Mouse (Mus musculus): ENCODE data around the gene Cpeb1. TPM values are rescaled to one million over a fixed set of nuclear protein-coding genes. Genes with fewer than 3 reads are reported as not detected.
A peak's percentile ranks its signal among the peaks of the same experiment; 100 is the strongest.

Gene Cpeb1
- polyA plus RNA-seq, 1 experiment from 2014 or later: 1.4 TPM

GRCm38 (mm10) chr7:81398957-81399356, 56.3 kb downstream of the Cpeb1 start:
- Histone ChIP-seq H3K36me3 (ENCODE audit: control insufficient read depth, insufficient read depth, low read length) (no peaks in the 10 kb centered on the region), H3K27ac (ENCODE audit: low read depth, low read length) (no peak overlapping the region), H3K4me1 (ENCODE audit: control insufficient read depth, insufficient read depth, low read length) (no peaks in the 10 kb centered on the region), H3K4me3 (ENCODE audit: low read depth, low read length) (no peak overlapping the region), H3K9me3 (ENCODE audit: control insufficient read depth, low read length) (no peaks in the 10 kb centered on the region), H3K4me2 (no peak overlapping the region), H3K27me3 (ENCODE audit: control insufficient read depth, insufficient read depth, low read length) (no peaks in the 10 kb centered on the region), H3K9ac (ENCODE audit: low read length) (no peak overlapping the region)
- DNase-seq (ENCODE audit: low spot score, missing footprints) (no peak), ATAC-seq (ENCODE audit: low FRiP score) (no peak)
- 54% methylated on average over 2 of the region's 2 CpGs for WGBS

- Histone ChIP-seq H3K4me3 (ENCODE audit: low read depth, low read length) (no peak overlapping the region), H3K9ac (ENCODE audit: low read length) (no peak overlapping the region), H3K9me3 (ENCODE audit: control insufficient read depth, low read length) (no peaks in the 10 kb centered on the region), H3K4me1 (ENCODE audit: control insufficient read depth, insufficient read depth, low read length) (no peaks in the 10 kb centered on the region), H3K27ac (ENCODE audit: low read depth, low read length) (no peak overlapping the region), H3K27me3 (ENCODE audit: control insufficient read depth, insufficient read depth, low read length) (no peaks in the 10 kb centered on the region), H3K36me3 (ENCODE audit: control insufficient read depth, insufficient read depth, low read length) (no peaks in the 10 kb centered on the region), H3K4me2 (no peak overlapping the region)
- ATAC-seq (ENCODE audit: low FRiP score) (no peak), DNase-seq (ENCODE audit: low spot score, missing footprints) (no peak)
- 88% methylated on average over 1 of the region's 1 CpGs for WGBS
Measured at GRCm38 (mm10) chr7:81379363-81379762, 75.9 kb downstream of the Cpeb1 start.

- no peak overlapping the region for H3K27ac ChIP-seq (ENCODE audit: low read depth, low read length)
- DNase-seq (ENCODE audit: low spot score, missing footprints): peak; percentile 92
- no peaks in the 10 kb centered on the region for H3K9me3 ChIP-seq (ENCODE audit: control insufficient read depth, low read length)
- H3K9ac ChIP-seq (ENCODE audit: low read length): peak overlapping the region; percentile 35
- H3K27me3 ChIP-seq (ENCODE audit: control insufficient read depth, insufficient read depth, low read length): no peaks in the 10 kb centered on the region; the same call in 1 of the 2 replicates
- peak overlapping the region; percentile 39 for H3K4me2 ChIP-seq
- H3K4me1 ChIP-seq (ENCODE audit: control insufficient read depth, insufficient read depth, low read length): peaks cover 3% of the 10 kb centered on the region; the same call in 1 of the 2 replicates
- ATAC-seq (ENCODE audit: low FRiP score): peak; percentile 87
- no peaks in the 10 kb centered on the region for H3K36me3 ChIP-seq (ENCODE audit: control insufficient read depth, insufficient read depth, low read length)
- H3K4me3 ChIP-seq (ENCODE audit: low read depth, low read length): peak overlapping the region; percentile 18
- WGBS: 5% methylated on average over 13 of the region's 13 CpGs
Measured at GRCm38 (mm10) chr7:81372337-81372920, 82.8 kb downstream of the Cpeb1 start.

- Histone ChIP-seq H3K9me3 (ENCODE audit: control insufficient read depth, low read length) (no peaks in the 10 kb centered on the region), H3K27me3 (ENCODE audit: control insufficient read depth, insufficient read depth, low read length) (no peaks in the 10 kb centered on the region; the same call in 1 of the 2 replicates), H3K4me3 (ENCODE audit: low read depth, low read length) (peak overlapping the region; percentile 18; the same call in 1 of the 2 replicates), H3K4me1 (ENCODE audit: control insufficient read depth, insufficient read depth, low read length) (peaks cover 3% of the 10 kb centered on the region; the same call in 1 of the 2 replicates), H3K36me3 (ENCODE audit: control insufficient read depth, insufficient read depth, low read length) (no peaks in the 10 kb centered on the region), H3K4me2 (peak overlapping the region; percentile 39; the same call in 1 of the 2 replicates), H3K27ac (ENCODE audit: low read depth, low read length) (no peak overlapping the region), H3K9ac (ENCODE audit: low read length) (peak overlapping the region; percentile 35)
- DNase-seq (ENCODE audit: low spot score, missing footprints) (no peak), ATAC-seq (ENCODE audit: low FRiP score) (peak; percentile 58; the same call in 1 of the 2 replicates)
- WGBS: 12% methylated on average over 5 of the region's 5 CpGs
Measured at GRCm38 (mm10) chr7:81371811-81372210, 83.5 kb downstream of the Cpeb1 start.

GRCm38 (mm10) chr7:81369724-81370123, 85.5 kb downstream of the Cpeb1 start:
- Histone ChIP-seq H3K4me1 (ENCODE audit: control insufficient read depth, insufficient read depth, low read length) (peaks cover 3% of the 10 kb centered on the region; the same call in 1 of the 2 replicates), H3K9ac (ENCODE audit: low read length) (no peak overlapping the region), H3K36me3 (ENCODE audit: control insufficient read depth, insufficient read depth, low read length) (no peaks in the 10 kb centered on the region), H3K4me3 (ENCODE audit: low read depth, low read length) (no peak overlapping the region), H3K27ac (ENCODE audit: low read depth, low read length) (no peak overlapping the region), H3K9me3 (ENCODE audit: control insufficient read depth, low read length) (no peaks in the 10 kb centered on the region), H3K4me2 (no peak overlapping the region), H3K27me3 (ENCODE audit: control insufficient read depth, insufficient read depth, low read length) (no peaks in the 10 kb centered on the region; the same call in 1 of the 2 replicates)
- ATAC-seq (ENCODE audit: low FRiP score) (no peak), DNase-seq (ENCODE audit: low spot score, missing footprints) (no peak)
- 73% methylated on average over 3 of the region's 3 CpGs for WGBS

GRCm38 (mm10) chr7:81367946-81368345, 87.3 kb downstream of the Cpeb1 start:
- 80% methylated on average over 3 of the region's 3 CpGs for WGBS
- Histone ChIP-seq H3K36me3 (ENCODE audit: control insufficient read depth, insufficient read depth, low read length) (no peaks in the 10 kb centered on the region), H3K4me3 (ENCODE audit: low read depth, low read length) (no peak overlapping the region), H3K9me3 (ENCODE audit: control insufficient read depth, low read length) (no peaks in the 10 kb centered on the region), H3K4me2 (no peak overlapping the region), H3K9ac (ENCODE audit: low read length) (no peak overlapping the region), H3K27me3 (ENCODE audit: control insufficient read depth, insufficient read depth, low read length) (no peaks in the 10 kb centered on the region; the same call in 1 of the 2 replicates), H3K4me1 (ENCODE audit: control insufficient read depth, insufficient read depth, low read length) (peaks cover 3% of the 10 kb centered on the region; the same call in 1 of the 2 replicates), H3K27ac (ENCODE audit: low read depth, low read length) (no peak overlapping the region)
- ATAC-seq (ENCODE audit: low FRiP score) (no peak), DNase-seq (ENCODE audit: low spot score, missing footprints) (no peak)

- ATAC-seq (ENCODE audit: low FRiP score) (no peak), DNase-seq (ENCODE audit: low spot score, missing footprints) (no peak)
- Histone ChIP-seq H3K27ac (ENCODE audit: low read depth, low read length) (no peak overlapping the region), H3K4me1 (ENCODE audit: control insufficient read depth, insufficient read depth, low read length) (no peaks in the 10 kb centered on the region), H3K9ac (ENCODE audit: low read length) (no peak overlapping the region), H3K4me2 (no peak overlapping the region), H3K4me3 (ENCODE audit: low read depth, low read length) (no peak overlapping the region), H3K36me3 (ENCODE audit: control insufficient read depth, insufficient read depth, low read length) (no peaks in the 10 kb centered on the region), H3K27me3 (ENCODE audit: control insufficient read depth, insufficient read depth, low read length) (no peaks in the 10 kb centered on the region), H3K9me3 (ENCODE audit: control insufficient read depth, low read length) (no peaks in the 10 kb centered on the region)
- 83% methylated on average over 7 of the region's 7 CpGs for WGBS
Measured at GRCm38 (mm10) chr7:81356975-81357374, 98.3 kb downstream of the Cpeb1 start.

GRCm38 (mm10) chr7:81356360-81356759, 98.9 kb downstream of the Cpeb1 start:
- Histone ChIP-seq H3K4me1 (ENCODE audit: control insufficient read depth, insufficient read depth, low read length) (no peaks in the 10 kb centered on the region), H3K36me3 (ENCODE audit: control insufficient read depth, insufficient read depth, low read length) (no peaks in the 10 kb centered on the region), H3K9me3 (ENCODE audit: control insufficient read depth, low read length) (no peaks in the 10 kb centered on the region), H3K9ac (ENCODE audit: low read length) (no peak overlapping the region), H3K27me3 (ENCODE audit: control insufficient read depth, insufficient read depth, low read length) (no peaks in the 10 kb centered on the region), H3K27ac (ENCODE audit: low read depth, low read length) (no peak overlapping the region), H3K4me2 (no peak overlapping the region), H3K4me3 (ENCODE audit: low read depth, low read length) (no peak overlapping the region)
- DNase-seq (ENCODE audit: low spot score, missing footprints) (no peak), ATAC-seq (ENCODE audit: low FRiP score) (no peak)
- WGBS: 89% methylated on average over 1 of the region's 1 CpGs

- Histone ChIP-seq H3K27me3 (ENCODE audit: control insufficient read depth, insufficient read depth, low read length) (no peaks in the 10 kb centered on the region), H3K4me3 (ENCODE audit: low read depth, low read length) (no peak overlapping the region), H3K36me3 (ENCODE audit: control insufficient read depth, insufficient read depth, low read length) (no peaks in the 10 kb centered on the region), H3K9ac (ENCODE audit: low read length) (no peak overlapping the region), H3K9me3 (ENCODE audit: control insufficient read depth, low read length) (no peaks in the 10 kb centered on the region), H3K27ac (ENCODE audit: low read depth, low read length) (no peak overlapping the region), H3K4me2 (no peak overlapping the region), H3K4me1 (ENCODE audit: control insufficient read depth, insufficient read depth, low read length) (no peaks in the 10 kb centered on the region)
- ATAC-seq (ENCODE audit: low FRiP score): no peak
- 84% methylated on average over 7 of the region's 7 CpGs for WGBS
- no peak for DNase-seq (ENCODE audit: low spot score, missing footprints)
Measured at GRCm38 (mm10) chr7:81355746-81356145, 99.5 kb downstream of the Cpeb1 start.
